Mouse (Mus musculus) liver, embryonic 16.5 days (tissue): ENCODE results near the gene Card19. TPM values are rescaled to one million over a fixed set of nuclear protein-coding genes. Genes with fewer than 3 reads are reported as not detected.

Experiments
- ATAC-seq: fragments of 200-750 bp; cut with Nextera tagmentation; 2 replicates; pipeline ENCODE4 v1.8.0; 2017; ENCODE audit warnings: low read depth, mild to moderate bottlenecking, moderate number of reproducible peaks, moderate library complexity
- H3K27ac ChIP-seq: fragments of 300-500 bp; sonication (generic); 2 replicates; pipeline ENCODE4 v1.5.1; 2014; ENCODE audit warnings: mild to moderate bottlenecking, low read length
- H3K27me3 ChIP-seq: fragments of 300-500 bp; sonication (generic); 2 replicates; pipeline ENCODE4 v1.6.1; 2014; ENCODE audit warnings: low read depth, low read length, mixed read lengths; ENCODE audit not compliant: control insufficient read depth, insufficient read depth
- H3K36me3 ChIP-seq: fragments of 300-500 bp; sonication (generic); 2 replicates; pipeline ENCODE4 v1.6.1; 2014; ENCODE audit warnings: mild to moderate bottlenecking; ENCODE audit not compliant: control insufficient read depth, insufficient read depth
- H3K4me1 ChIP-seq: fragments of 300-500 bp; sonication (generic); 2 replicates; pipeline ENCODE4 v1.6.1; 2014; ENCODE audit warnings: low read depth, low read length, mixed read lengths; ENCODE audit not compliant: control insufficient read depth
- H3K4me2 ChIP-seq: fragments of 300-500 bp; sonication (generic); 2 replicates; pipeline ENCODE4 v1.6.1; 2014; ENCODE audit warnings: low read depth, low read length, mixed read lengths
- H3K4me3 ChIP-seq: fragments of 300-500 bp; sonication (generic); 2 replicates; pipeline ENCODE4 v1.5.1; 2014; ENCODE audit warnings: low read depth, mild to moderate bottlenecking, low read length
- H3K9ac ChIP-seq: fragments of 300-500 bp; sonication (generic); 2 replicates; pipeline ENCODE4 v1.6.1; 2014; ENCODE audit warnings: low read depth, low read length
- H3K9me3 ChIP-seq: fragments of 300-500 bp; sonication (generic); replicated peaks from 2 replicates; pipeline ENCODE4 v1.6.1; 2016; ENCODE audit warnings: low read length; ENCODE audit not compliant: control insufficient read depth
- WGBS: fragments of 180-500 bp; shearing (Covaris S2); extraction: QIAGEN DNeasy Blood & Tissue Kit; methylation state at CpG from one replicate; pipeline ENCODE4 v1.1.7; 2014; ENCODE audit not compliant: insufficient replicate concordance; 5-methylcytosine and 5-hydroxymethylcytosine counted together
- polyA plus RNA-seq: library from polyadenylated mRNA; unstranded; fragments of >200 nt; fragmentation: Nextera tagmentation; extraction: Ambion mirVana; gene quantifications from 2 replicates; pipeline ENCODE4 v1.2.1, GENCODE M21; 2015

Gene Card19
- 16.4 and 18.2 TPM in 2 replicates for polyA plus RNA-seq

GRCm38 (mm10) chr13:49215504-49216219 is at the start of gene Card19:
TSS of gene Card19 (minus strand) at chr13:49216037.
- no peaks in the 10 kb centered on the region for H3K27me3 ChIP-seq
- no peaks in the 10 kb centered on the region for H3K9me3 ChIP-seq
- H3K36me3 ChIP-seq, result no peaks in the 10 kb centered on the region
- peak; percentile 89 for ATAC-seq
- under 1% methylated on average over 77 of the region's 78 CpGs for WGBS
- peak within 1 kb of the TSS; percentile 82 for H3K27ac ChIP-seq
- H3K4me1 ChIP-seq, result peaks cover 14% of the 10 kb centered on the region
- H3K4me3 ChIP-seq, result peak within 1 kb of the TSS; percentile 72
- H3K9ac ChIP-seq, result peak within 1 kb of the TSS; percentile 73
- peak within 1 kb of the TSS; percentile 90 for H3K4me2 ChIP-seq

DNA sequence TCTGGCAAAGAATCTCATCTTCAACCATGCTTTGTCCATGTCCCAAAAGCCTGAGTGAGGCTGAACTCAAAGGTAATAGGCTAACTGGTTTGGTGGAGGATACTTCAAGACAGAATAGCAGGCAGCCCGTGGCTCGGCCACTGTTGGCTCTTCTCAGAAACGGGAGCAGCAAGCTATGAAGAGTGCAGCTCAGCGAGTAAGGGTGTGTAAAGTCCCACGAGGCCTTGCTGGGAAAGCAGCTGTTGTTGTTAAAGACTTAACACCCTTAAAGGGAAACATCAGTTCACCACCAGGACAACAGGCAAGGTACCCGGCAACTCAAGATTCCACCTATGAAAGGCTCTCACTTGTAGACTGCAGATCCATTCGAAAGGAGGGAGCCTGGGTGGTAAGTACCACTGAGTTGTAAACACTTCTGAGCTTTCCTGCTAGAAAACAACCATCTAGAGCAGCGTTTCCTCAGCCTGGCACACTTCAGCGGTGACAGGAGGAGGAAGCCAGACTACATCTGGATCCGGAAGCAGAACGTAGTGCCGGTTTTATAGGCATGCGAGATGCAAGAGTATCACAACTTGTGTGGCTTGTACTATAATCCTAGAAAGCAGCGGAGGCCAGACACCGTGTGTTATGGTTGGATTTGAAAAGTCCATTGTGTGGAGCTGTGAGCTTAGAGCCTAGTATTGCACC is 44.3 kb upstream of the Card19 start:
- WGBS, result 44% methylated on average over 15 of the region's 15 CpGs

GRCm38 (mm10) chr13:49257819-49258313 is 42.0 kb upstream of the Card19 start:
- no peaks in the 10 kb centered on the region for H3K36me3 ChIP-seq
- no peak overlapping the region for H3K4me2 ChIP-seq
- no peak overlapping the region for H3K9ac ChIP-seq
- no peaks in the 10 kb centered on the region for H3K27me3 ChIP-seq
- H3K9me3 ChIP-seq, result no peaks in the 10 kb centered on the region
- no peak overlapping the region for H3K27ac ChIP-seq
- ATAC-seq, result no peak
- H3K4me1 ChIP-seq, result no peaks in the 10 kb centered on the region
- 55% methylated on average over 3 of the region's 3 CpGs for WGBS
- no peak overlapping the region for H3K4me3 ChIP-seq

More for the DNA sequence above, 44.3 kb upstream of the Card19 start:
- Histone ChIP-seq H3K36me3 (no peaks in the 10 kb centered on the region), H3K4me2 (no peak overlapping the region), H3K4me1 (no peaks in the 10 kb centered on the region), H3K27me3 (no peaks in the 10 kb centered on the region), H3K9me3 (no peaks in the 10 kb centered on the region), H3K4me3 (no peak overlapping the region), H3K9ac (no peak overlapping the region), H3K27ac (no peak overlapping the region)
- no peak for ATAC-seq

- 53% methylated on average over 13 of the region's 13 CpGs for WGBS
- Histone ChIP-seq H3K4me3 (no peak overlapping the region), H3K4me2 (no peak overlapping the region), H3K9me3 (no peaks in the 10 kb centered on the region), H3K27me3 (peaks cover 10% of the 10 kb centered on the region), H3K27ac (no peak overlapping the region; the same call in 1 of the 2 replicates), H3K4me1 (peaks cover 7% of the 10 kb centered on the region), H3K36me3 (no peaks in the 10 kb centered on the region), H3K9ac (no peak overlapping the region)
- no peak for ATAC-seq
Measured at GRCm38 (mm10) chr13:49252746-49253145, 36.9 kb upstream of the Card19 start.

DNA sequence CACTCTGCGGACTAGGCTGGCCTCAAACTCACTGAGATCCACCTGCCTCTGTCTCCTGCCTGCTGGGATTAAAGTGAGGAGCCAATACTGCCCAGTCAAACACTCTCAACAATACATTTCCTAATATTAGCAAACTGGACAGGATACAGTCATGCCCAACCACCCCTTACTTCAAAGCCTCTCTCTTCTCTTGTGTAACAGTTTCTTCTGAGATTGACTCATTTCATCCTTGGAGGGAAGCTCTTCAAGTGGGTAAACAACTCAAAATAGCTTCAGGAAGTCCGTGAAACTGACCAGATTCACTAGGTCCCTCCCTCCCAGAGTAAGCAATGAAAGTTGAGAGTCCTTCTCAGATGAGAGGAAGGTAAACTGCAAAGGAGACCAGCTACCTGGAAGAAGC is 36.3 kb upstream of the Card19 start:
- Histone ChIP-seq H3K36me3 (no peaks in the 10 kb centered on the region), H3K9ac (no peak overlapping the region), H3K4me3 (no peak overlapping the region), H3K4me2 (no peak overlapping the region), H3K27ac (no peak overlapping the region; the same call in 1 of the 2 replicates), H3K27me3 (peaks cover 16% of the 10 kb centered on the region), H3K4me1 (peaks cover 7% of the 10 kb centered on the region), H3K9me3 (no peaks in the 10 kb centered on the region)
- no peak for ATAC-seq
- WGBS, result 39% methylated on average over 2 of the region's 2 CpGs

GRCm38 (mm10) chr13:49250716-49251517 is 35.1 kb upstream of the Card19 start:
- Histone ChIP-seq H3K36me3 (no peaks in the 10 kb centered on the region), H3K4me2 (no peak overlapping the region), H3K27ac (no peak overlapping the region), H3K9ac (no peak overlapping the region), H3K4me3 (no peak overlapping the region), H3K9me3 (no peaks in the 10 kb centered on the region), H3K27me3 (peaks cover 21% of the 10 kb centered on the region), H3K4me1 (peaks cover 7% of the 10 kb centered on the region)
- no peak for ATAC-seq
- 43% methylated on average over 4 of the region's 4 CpGs for WGBS

- no peak overlapping the region for H3K27ac ChIP-seq
- H3K36me3 ChIP-seq, result no peaks in the 10 kb centered on the region
- H3K4me2 ChIP-seq, result no peak overlapping the region
- no peak overlapping the region for H3K9ac ChIP-seq
- no peak for ATAC-seq
- H3K4me3 ChIP-seq, result no peak overlapping the region
- peaks cover 21% of the 10 kb centered on the region for H3K27me3 ChIP-seq
- no peaks in the 10 kb centered on the region for H3K9me3 ChIP-seq
- H3K4me1 ChIP-seq, result peaks cover 7% of the 10 kb centered on the region
- 50% methylated on average over 2 of the region's 2 CpGs for WGBS
Measured at GRCm38 (mm10) chr13:49249634-49250033, 33.8 kb upstream of the Card19 start.

- WGBS, result 27% methylated on average over 3 of the region's 3 CpGs
- Histone ChIP-seq H3K36me3 (no peaks in the 10 kb centered on the region), H3K27ac (no peak overlapping the region), H3K9ac (no peak overlapping the region), H3K4me3 (no peak overlapping the region), H3K4me2 (no peak overlapping the region), H3K4me1 (peaks cover 7% of the 10 kb centered on the region), H3K27me3 (peaks cover 21% of the 10 kb centered on the region), H3K9me3 (no peaks in the 10 kb centered on the region)
- ATAC-seq, result no peak
Measured at GRCm38 (mm10) chr13:49248923-49249322, 33.1 kb upstream of the Card19 start.
